Mouse (Mus musculus) testis, adult 2 months (tissue): Measurements from ENCODE around the gene Eid2b.

Source experiments
- CTCF ChIP-seq: fragments of 200-500 bp; IDR thresholded peaks from 2 replicates; pipeline ENCODE4 v1.5.1; 2012; ENCODE audit warnings: low read depth, mild to moderate bottlenecking, inconsistent platforms, low read length, moderate library complexity; ENCODE audit not compliant: control insufficient read depth, insufficient read depth, insufficient replicate concordance
- POLR2A ChIP-seq: fragments of 200-500 bp; IDR thresholded peaks from 2 replicates; pipeline ENCODE4 v1.6.1; 2012; ENCODE audit warnings: low read depth, mild to moderate bottlenecking, inconsistent platforms, low read length, moderate library complexity; ENCODE audit not compliant: control insufficient read depth

DNA sequence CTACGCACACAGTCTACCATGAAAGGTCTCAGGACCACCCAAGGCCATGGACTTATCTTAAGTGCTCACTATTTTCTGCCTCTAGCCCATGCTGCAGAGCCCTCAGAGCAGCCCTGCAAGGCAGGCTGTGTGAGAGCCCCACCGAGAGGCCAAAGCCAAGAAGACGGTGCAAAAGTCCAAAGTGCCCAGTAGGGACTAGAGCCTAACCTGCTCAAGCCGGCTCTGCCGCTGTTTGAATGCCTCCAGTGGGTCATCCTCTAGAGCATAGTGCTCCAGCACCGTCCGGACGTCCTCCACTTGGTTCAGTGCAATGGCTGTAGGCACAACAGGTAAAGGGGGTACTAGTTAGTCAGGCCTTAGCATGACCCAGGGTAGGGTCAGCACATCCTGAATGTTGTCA is 28.7 kb downstream of the Eid2b start:
- TF ChIP-seq POLR2A = no peak
- TF ChIP-seq CTCF = no peak
